Mouse (Mus musculus): Measurements from ENCODE around the gene Ehd1. TPM values are rescaled to one million over a fixed set of nuclear protein-coding genes. Genes with fewer than 3 reads are reported as not detected.
"Not testable (repeated sequence)": the region's sequence is repeated elsewhere in the genome, so short reads cannot be mapped to it uniquely, and the experiment has no call there.

The Ehd1 gene
- total and polyA plus RNA-seq, 3 experiments, result 129 to 470 (median 133) TPM

- DNase-seq, result no peak
Measured at GRCm38 (mm10) chr19:6279481-6280144, 3.1 kb downstream of the Ehd1 start.

GRCm38 (mm10) chr19:6280554-6280953 is 4.0 kb downstream of the Ehd1 start:
- DNase-seq, result no peak

- no peak for DNase-seq
Measured at GRCm38 (mm10) chr19:6281122-6282020, 4.8 kb downstream of the Ehd1 start.

- DNase-seq, result no peak
Measured at GRCm38 (mm10) chr19:6283001-6283400, 6.5 kb downstream of the Ehd1 start.

GRCm38 (mm10) chr19:6284502-6284901 is 8.0 kb downstream of the Ehd1 start:
- DNase-seq, result no peak

- DNase-seq, result no peak
Measured at GRCm38 (mm10) chr19:6285226-6285625, 8.7 kb downstream of the Ehd1 start.

- no peak for DNase-seq
Measured at GRCm38 (mm10) chr19:6285632-6286433, 9.3 kb downstream of the Ehd1 start.

- DNase-seq, result no peak
Measured at GRCm38 (mm10) chr19:6286434-6287401, 10.2 kb downstream of the Ehd1 start.

- no peak for DNase-seq
Measured at GRCm38 (mm10) chr19:6288236-6288894, 11.8 kb downstream of the Ehd1 start.

GRCm38 (mm10) chr19:6289696-6290238 is 13.2 kb downstream of the Ehd1 start:
- DNase-seq, result no peak

GRCm38 (mm10) chr19:6290720-6291116 is 14.2 kb downstream of the Ehd1 start:
- DNase-seq, result not testable (repeated sequence)

- peak; percentile 54 for DNase-seq
Measured at GRCm38 (mm10) chr19:6291117-6291781, 14.7 kb downstream of the Ehd1 start.

- DNase-seq, result no peak
Measured at GRCm38 (mm10) chr19:6292262-6292661, 15.7 kb downstream of the Ehd1 start.

- no peak for DNase-seq
Measured at GRCm38 (mm10) chr19:6294301-6294700, 17.8 kb downstream of the Ehd1 start.

GRCm38 (mm10) chr19:6296551-6297210 is 20.2 kb downstream of the Ehd1 start:
- DNase-seq, result no peak

- DNase-seq, result peak; percentile 95
Measured at GRCm38 (mm10) chr19:6297641-6298040, 21.1 kb downstream of the Ehd1 start.

- no peak for DNase-seq
Measured at GRCm38 (mm10) chr19:6299003-6299402, 22.5 kb downstream of the Ehd1 start.

GRCm38 (mm10) chr19:6299450-6300267 is 23.1 kb downstream of the Ehd1 start:
- DNase-seq, result peak; percentile 55

All from adrenal gland, adult 2 months (tissue).